Mouse (Mus musculus): Measurements from ENCODE around the gene Gpr45. TPM values are rescaled to one million over a fixed set of nuclear protein-coding genes. Genes with fewer than 3 reads are reported as not detected.
A peak's percentile ranks its signal among the peaks of the same experiment; 100 is the strongest.

Gpr45 gene
- polyA plus RNA-seq (2015; fragmentation: Nextera tagmentation; extraction: Ambion mirVana), result 2.2 and 2.3 TPM in 2 replicates

- Histone ChIP-seq H3K4me2 (replicated peaks; ENCODE audit: low read depth) (peak within 1 kb of the TSS; percentile 91), H3K4me3 (ENCODE audit: low read depth, low read length) (peak within 1 kb of the TSS; percentile 61), H3K9me3 (ENCODE audit: control insufficient read depth) (no peaks in the 10 kb centered on the region), H3K9ac (ENCODE audit: low read depth, low read length) (peak within 1 kb of the TSS; percentile 48), H3K27me3 (replicated peaks; ENCODE audit: control insufficient read depth, insufficient read depth, low read length) (peaks cover 18% of the 10 kb centered on the region; the same call in 1 of the 2 replicates), H3K36me3 (ENCODE audit: control insufficient read depth, insufficient read depth) (no peaks in the 10 kb centered on the region), H3K4me1 (replicated peaks; ENCODE audit: control insufficient read depth, insufficient read depth, low read length) (no peaks in the 10 kb centered on the region), H3K27ac (ENCODE audit: low read depth, low read length) (no peak within 1 kb of the TSS)
- under 1% methylated on average over 58 of the region's 71 CpGs for WGBS
- no peak for TF ChIP-seq CTCF (IDR thresholded peaks at IDR 0.05; ENCODE audit: low read depth)
- peak; percentile 22; the same call in 1 of the 2 replicates for ATAC-seq
Measured at GRCm38 (mm10) chr1:42952734-42953481, at the start of gene Gpr45. Gene Gpr45, plus strand, starts transcription at chr1:42952872.

- whole genome bisulfite sequencing, result 87% methylated on average over 11 of the region's 11 CpGs
- Histone ChIP-seq H3K27ac (ENCODE audit: low read depth, low read length) (no peak overlapping the region), H3K9me3 (ENCODE audit: control insufficient read depth) (no peaks in the 10 kb centered on the region), H3K4me2 (replicated peaks; ENCODE audit: low read depth) (no peak overlapping the region), H3K36me3 (ENCODE audit: control insufficient read depth, insufficient read depth) (peaks cover 27% of the 10 kb centered on the region), H3K27me3 (replicated peaks; ENCODE audit: control insufficient read depth, insufficient read depth, low read length) (no peaks in the 10 kb centered on the region), H3K4me3 (ENCODE audit: low read depth, low read length) (no peak overlapping the region), H3K4me1 (replicated peaks; ENCODE audit: control insufficient read depth, insufficient read depth, low read length) (no peaks in the 10 kb centered on the region), H3K9ac (ENCODE audit: low read depth, low read length) (no peak overlapping the region)
- TF ChIP-seq CTCF (IDR thresholded peaks at IDR 0.05; ENCODE audit: low read depth), result no peak
- ATAC-seq, result no peak
Measured at GRCm38 (mm10) chr1:42905148-42905547, 47.5 kb upstream of the Gpr45 start.

- Histone ChIP-seq H3K4me3 (ENCODE audit: low read depth, low read length) (no peak overlapping the region), H3K4me1 (replicated peaks; ENCODE audit: control insufficient read depth, insufficient read depth, low read length) (no peaks in the 10 kb centered on the region), H3K27ac (ENCODE audit: low read depth, low read length) (no peak overlapping the region), H3K9me3 (ENCODE audit: control insufficient read depth) (no peaks in the 10 kb centered on the region), H3K36me3 (ENCODE audit: control insufficient read depth, insufficient read depth) (peaks cover 12% of the 10 kb centered on the region; the same call in 1 of the 2 replicates), H3K4me2 (replicated peaks; ENCODE audit: low read depth) (no peak overlapping the region), H3K27me3 (replicated peaks; ENCODE audit: control insufficient read depth, insufficient read depth, low read length) (no peaks in the 10 kb centered on the region), H3K9ac (ENCODE audit: low read depth, low read length) (no peak overlapping the region)
- ATAC-seq, result no peak
- WGBS, result 89% methylated on average over 7 of the region's 7 CpGs
- no peak for TF ChIP-seq CTCF (IDR thresholded peaks at IDR 0.05; ENCODE audit: low read depth)
Measured at GRCm38 (mm10) chr1:42906696-42907095, 46.0 kb upstream of the Gpr45 start.

GRCm38 (mm10) chr1:42907153-42907552, 45.5 kb upstream of the Gpr45 start:
- Histone ChIP-seq H3K27ac (ENCODE audit: low read depth, low read length) (no peak overlapping the region), H3K9me3 (ENCODE audit: control insufficient read depth) (no peaks in the 10 kb centered on the region), H3K4me3 (ENCODE audit: low read depth, low read length) (no peak overlapping the region), H3K36me3 (ENCODE audit: control insufficient read depth, insufficient read depth) (peaks cover 12% of the 10 kb centered on the region; the same call in 1 of the 2 replicates), H3K4me1 (replicated peaks; ENCODE audit: control insufficient read depth, insufficient read depth, low read length) (no peaks in the 10 kb centered on the region), H3K27me3 (replicated peaks; ENCODE audit: control insufficient read depth, insufficient read depth, low read length) (no peaks in the 10 kb centered on the region), H3K4me2 (replicated peaks; ENCODE audit: low read depth) (no peak overlapping the region), H3K9ac (ENCODE audit: low read depth, low read length) (no peak overlapping the region)
- ATAC-seq, result no peak
- WGBS, result 65% methylated on average over 4 of the region's 4 CpGs
- TF ChIP-seq CTCF (IDR thresholded peaks at IDR 0.05; ENCODE audit: low read depth), result no peak

- Histone ChIP-seq H3K9ac (ENCODE audit: low read depth, low read length) (no peak overlapping the region), H3K4me3 (ENCODE audit: low read depth, low read length) (no peak overlapping the region), H3K4me2 (replicated peaks; ENCODE audit: low read depth) (no peak overlapping the region), H3K9me3 (ENCODE audit: control insufficient read depth) (no peaks in the 10 kb centered on the region), H3K27ac (ENCODE audit: low read depth, low read length) (no peak overlapping the region), H3K27me3 (replicated peaks; ENCODE audit: control insufficient read depth, insufficient read depth, low read length) (no peaks in the 10 kb centered on the region; the same call in 1 of the 2 replicates), H3K4me1 (replicated peaks; ENCODE audit: control insufficient read depth, insufficient read depth, low read length) (no peaks in the 10 kb centered on the region), H3K36me3 (ENCODE audit: control insufficient read depth, insufficient read depth) (no peaks in the 10 kb centered on the region)
- peak; percentile 82 for TF ChIP-seq CTCF (IDR thresholded peaks at IDR 0.05; ENCODE audit: low read depth)
- ATAC-seq, result no peak
- WGBS, result 16% methylated on average over 4 of the region's 4 CpGs
Measured at GRCm38 (mm10) chr1:42915062-42915461, 37.6 kb upstream of the Gpr45 start.

GRCm38 (mm10) chr1:42916719-42917118, 36.0 kb upstream of the Gpr45 start:
- no peak for ATAC-seq
- TF ChIP-seq CTCF (IDR thresholded peaks at IDR 0.05; ENCODE audit: low read depth), result no peak
- H3K9ac ChIP-seq (ENCODE audit: low read depth, low read length), result no peak overlapping the region
- H3K4me1 ChIP-seq (replicated peaks; ENCODE audit: control insufficient read depth, insufficient read depth, low read length), result no peaks in the 10 kb centered on the region
- 75% methylated on average over 7 of the region's 7 CpGs for WGBS
- no peak overlapping the region for H3K4me2 ChIP-seq (replicated peaks; ENCODE audit: low read depth)
- no peak overlapping the region for H3K4me3 ChIP-seq (ENCODE audit: low read depth, low read length)
- no peak overlapping the region for H3K27ac ChIP-seq (ENCODE audit: low read depth, low read length)
- H3K9me3 ChIP-seq (ENCODE audit: control insufficient read depth), result no peaks in the 10 kb centered on the region
- no peaks in the 10 kb centered on the region for H3K36me3 ChIP-seq (ENCODE audit: control insufficient read depth, insufficient read depth)
- no peaks in the 10 kb centered on the region; the same call in 1 of the 2 replicates for H3K27me3 ChIP-seq (replicated peaks; ENCODE audit: control insufficient read depth, insufficient read depth, low read length)
